Mouse (Mus musculus) lung, adult 2 months (tissue): ENCODE results near the gene Wdr31. TPM values are rescaled to one million over a fixed set of nuclear protein-coding genes. Genes with fewer than 3 reads are reported as not detected.

Experiments used
- DNase-seq: peaks from one replicate; pipeline ENCODE4 v3.0.0; 2022
- H3K4me1 ChIP-seq: fragments of 200-500 bp; 2 replicates; pipeline ENCODE4 v1.6.1; 2011; ENCODE audit warnings: low read length; ENCODE audit not compliant: control insufficient read depth, insufficient read depth
- H3K4me3 ChIP-seq: fragments of 200-500 bp; replicated peaks from 2 replicates; pipeline ENCODE3; 2011; ENCODE audit warnings: low read depth, mild to moderate bottlenecking, control low read depth, low read length; ENCODE audit errors: extremely low read depth
- CTCF ChIP-seq: fragments of 200-500 bp; IDR thresholded peaks from 2 replicates; pipeline ENCODE4 v1.5.1; 2011; ENCODE audit warnings: mild to moderate bottlenecking, low read length, control low read depth; ENCODE audit not compliant: insufficient read depth
- POLR2A ChIP-seq: fragments of 200-500 bp; IDR thresholded peaks from 2 replicates; pipeline ENCODE4 v1.6.1; 2011; ENCODE audit warnings: low read depth, mild to moderate bottlenecking, control low read depth, low read length, borderline replicate concordance; ENCODE audit errors: extremely low read depth
- WGBS: fragments of 180-500 bp; shearing (Covaris S2); methylation state at CpG from one replicate; pipeline ENCODE4 v1.1.7; 2018; 5-methylcytosine and 5-hydroxymethylcytosine counted together
- polyA plus RNA-seq: library from polyadenylated mRNA; depleted of rRNA; stranded (reverse); fragments of >200 nt; gene quantifications from 2 replicates; pipeline ENCODE4 v1.2.3, GENCODE M21; 2012

Wdr31 gene
- polyA plus RNA-seq, 1 experiment: 4.2 TPM

GRCm38 (mm10) chr4:62460348-62460747 lies 10.3 kb downstream of the Wdr31 start:
- TF ChIP-seq CTCF: no peak
- H3K4me1 ChIP-seq: no peaks in the 10 kb centered on the region
- no peak overlapping the region for H3K4me3 ChIP-seq
- no peak for DNase-seq
- 88% methylated on average over 8 of the region's 8 CpGs for WGBS

- Histone ChIP-seq H3K4me1 (no peaks in the 10 kb centered on the region), H3K4me3 (no peak overlapping the region)
- 86% methylated on average over 3 of the region's 3 CpGs for WGBS
- no peak for DNase-seq
- no peak for TF ChIP-seq CTCF
- no peak for TF ChIP-seq POLR2A
Measured at GRCm38 (mm10) chr4:62459081-62459480, 11.6 kb downstream of the Wdr31 start.

- H3K4me3 ChIP-seq: no peak overlapping the region
- TF ChIP-seq POLR2A (no peak), CTCF (peak; percentile 68)
- 33% methylated on average over 5 of the region's 5 CpGs for WGBS
- H3K4me1 ChIP-seq: no peaks in the 10 kb centered on the region
- peak; percentile 37 for DNase-seq
Measured at GRCm38 (mm10) chr4:62454995-62455394, 15.7 kb downstream of the Wdr31 start.

- no peaks in the 10 kb centered on the region for H3K4me1 ChIP-seq
- DNase-seq: no peak
- WGBS: 63% methylated on average over 4 of the region's 4 CpGs
- no peak for TF ChIP-seq POLR2A
- TF ChIP-seq CTCF: no peak
- no peak overlapping the region for H3K4me3 ChIP-seq
Measured at GRCm38 (mm10) chr4:62440986-62441385, 29.7 kb downstream of the Wdr31 start.

GRCm38 (mm10) chr4:62440544-62440943 lies 30.2 kb downstream of the Wdr31 start:
- WGBS: 78% methylated on average over 4 of the region's 4 CpGs
- H3K4me3 ChIP-seq: no peak overlapping the region
- no peak for DNase-seq
- TF ChIP-seq POLR2A (no peak), CTCF (no peak)
- no peaks in the 10 kb centered on the region for H3K4me1 ChIP-seq

- WGBS: 56% methylated on average over 4 of the region's 4 CpGs
- Histone ChIP-seq H3K4me1 (no peaks in the 10 kb centered on the region), H3K4me3 (no peak overlapping the region)
- DNase-seq: no peak
- TF ChIP-seq POLR2A (no peak), CTCF (no peak)
Measured at GRCm38 (mm10) chr4:62439793-62440192, 30.9 kb downstream of the Wdr31 start.

GRCm38 (mm10) chr4:62437871-62438270 lies 32.8 kb downstream of the Wdr31 start:
- 67% methylated on average over 7 of the region's 7 CpGs for WGBS
- H3K4me1 ChIP-seq: no peaks in the 10 kb centered on the region
- DNase-seq: no peak
- TF ChIP-seq CTCF: no peak
- TF ChIP-seq POLR2A: no peak
- H3K4me3 ChIP-seq: no peak overlapping the region

GRCm38 (mm10) chr4:62437256-62437778 lies 33.4 kb downstream of the Wdr31 start:
- Histone ChIP-seq H3K4me3 (no peak overlapping the region), H3K4me1 (no peaks in the 10 kb centered on the region)
- DNase-seq: no peak
- 93% methylated on average over 3 of the region's 3 CpGs for WGBS
- TF ChIP-seq POLR2A: no peak
- TF ChIP-seq CTCF: no peak

- DNase-seq: no peak
- 82% methylated on average over 6 of the region's 6 CpGs for WGBS
- H3K4me1 ChIP-seq: no peaks in the 10 kb centered on the region
- no peak for TF ChIP-seq CTCF
- no peak for TF ChIP-seq POLR2A
- no peak within 1 kb of the TSS for H3K4me3 ChIP-seq
Measured at GRCm38 (mm10) chr4:62435081-62435480, 35.6 kb downstream of the Wdr31 start, which contains the start of gene Rnf183. Gene Rnf183, minus strand, starts transcription at chr4:62435252.

- Histone ChIP-seq H3K4me3 (no peak overlapping the region), H3K4me1 (no peaks in the 10 kb centered on the region)
- no peak for DNase-seq
- 66% methylated on average over 7 of the region's 7 CpGs for WGBS
- TF ChIP-seq POLR2A (no peak), CTCF (no peak)
Measured at GRCm38 (mm10) chr4:62433939-62434870, 36.5 kb downstream of the Wdr31 start.
